Mouse (Mus musculus) small intestine, adult 2 months (tissue): ENCODE measurements around the gene Cd36. TPM values are rescaled to one million over a fixed set of nuclear protein-coding genes. Genes with fewer than 3 reads are reported as not detected.
"Not testable (repeated sequence)": the region's sequence is repeated elsewhere in the genome, so short reads cannot be mapped to it uniquely, and the experiment has no call there.

Experiments
- H3K27ac ChIP-seq: fragments of 200-500 bp; 2 replicates; pipeline ENCODE4 v1.5.1; 2012; ENCODE audit warnings: low read depth, low read length, control low read depth, inconsistent platforms; ENCODE audit not compliant: insufficient read depth
- H3K27me3 ChIP-seq: fragments of 200-500 bp; 2 replicates; pipeline ENCODE4 v1.6.1; 2012; ENCODE audit warnings: mild to moderate bottlenecking, moderate library complexity, low read length, inconsistent platforms; ENCODE audit not compliant: control insufficient read depth, insufficient read depth
- H3K36me3 ChIP-seq: fragments of 200-500 bp; 2 replicates; pipeline ENCODE4 v1.6.1; 2012; ENCODE audit warnings: mild to moderate bottlenecking, low read length, control low read depth, inconsistent platforms; ENCODE audit not compliant: control insufficient read depth, insufficient read depth
- H3K4me1 ChIP-seq: fragments of 200-500 bp; 2 replicates; pipeline ENCODE4 v1.6.1; 2012; ENCODE audit warnings: low read length, inconsistent platforms, mixed read lengths; ENCODE audit not compliant: control insufficient read depth, insufficient read depth, insufficient read length
- H3K4me3 ChIP-seq: fragments of 200-500 bp; 2 replicates; pipeline ENCODE4 v1.5.1; 2012; ENCODE audit warnings: low read depth, mild to moderate bottlenecking, control low read depth, inconsistent platforms, low read length, moderate library complexity
- CTCF ChIP-seq: fragments of 200-500 bp; IDR thresholded peaks from 2 replicates; pipeline ENCODE4 v1.5.1; 2012; ENCODE audit warnings: low read depth, mild to moderate bottlenecking, control low read depth, inconsistent platforms, low read length, moderate library complexity, mixed read lengths; ENCODE audit not compliant: insufficient replicate concordance, insufficient read length; ENCODE audit errors: extremely low read depth
- POLR2A ChIP-seq: fragments of 200-500 bp; IDR thresholded peaks from 2 replicates; pipeline ENCODE4 v1.6.1; 2012; ENCODE audit warnings: low read depth, mild to moderate bottlenecking, control low read depth, inconsistent platforms, low read length, moderate library complexity
- WGBS: fragments of 180-500 bp; shearing (Covaris S2); methylation state at CpG from one replicate; pipeline ENCODE4 v1.1.7; 2018; 5-methylcytosine and 5-hydroxymethylcytosine counted together
- polyA plus RNA-seq: library from polyadenylated mRNA; depleted of rRNA; stranded (reverse); fragments of >200 nt; gene quantifications from 2 replicates; pipeline ENCODE4 v1.2.3, GENCODE M21; 2012

Cd36 gene
- polyA plus RNA-seq, 1 experiment, result 2.2 TPM

DNA sequence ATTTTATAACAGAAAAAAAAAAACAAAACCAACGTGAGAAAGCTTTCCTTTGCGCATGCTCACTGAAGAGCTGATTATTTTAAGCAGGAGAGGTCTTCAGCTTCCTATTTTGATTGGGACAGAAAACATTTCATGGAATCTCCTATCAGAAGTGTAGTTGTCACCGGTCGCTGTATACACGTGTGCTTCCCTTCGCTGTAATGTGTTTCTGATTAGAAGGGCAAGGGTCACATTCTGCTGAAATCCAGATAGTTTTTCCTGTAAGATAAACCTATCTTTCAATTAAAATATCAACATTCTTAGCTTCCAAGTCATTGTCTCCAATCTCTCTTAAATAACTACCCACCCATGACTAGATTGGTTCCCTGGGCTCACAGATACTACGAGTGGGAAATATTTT, 16.2 kb upstream of the Cd36 start:
- TF ChIP-seq CTCF, result no peak
- no peak for TF ChIP-seq POLR2A
- no peaks in the 10 kb centered on the region for H3K27me3 ChIP-seq
- H3K4me1 ChIP-seq, result no peaks in the 10 kb centered on the region
- 37% methylated on average over 7 of the region's 7 CpGs for WGBS
- no peaks in the 10 kb centered on the region for H3K36me3 ChIP-seq
- H3K4me3 ChIP-seq, result no peak overlapping the region
- H3K27ac ChIP-seq, result no peak overlapping the region

DNA sequence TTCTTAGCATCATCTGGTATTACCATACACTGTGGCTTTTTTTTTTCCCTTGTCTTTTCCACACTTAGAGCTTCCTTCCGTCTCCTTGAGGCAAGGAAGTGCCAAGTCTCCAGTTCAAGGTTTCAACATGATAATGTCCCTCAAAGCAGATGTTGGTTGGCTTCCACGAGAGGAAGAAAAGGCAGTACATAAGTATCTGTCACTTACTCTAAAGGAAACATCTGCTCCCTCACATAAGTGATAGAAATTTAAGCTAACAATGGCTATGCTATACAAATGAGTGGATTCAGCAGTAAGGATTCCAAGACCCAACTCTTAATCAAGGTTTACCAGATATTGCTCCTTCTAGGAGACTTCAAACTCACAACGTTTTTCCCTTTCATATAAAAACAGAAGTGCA, 10.3 kb upstream of the Cd36 start:
- TF ChIP-seq POLR2A, result no peak
- no peak for TF ChIP-seq CTCF
- no peaks in the 10 kb centered on the region for H3K27me3 ChIP-seq
- WGBS, result 47% methylated on average over 3 of the region's 3 CpGs

DNA sequence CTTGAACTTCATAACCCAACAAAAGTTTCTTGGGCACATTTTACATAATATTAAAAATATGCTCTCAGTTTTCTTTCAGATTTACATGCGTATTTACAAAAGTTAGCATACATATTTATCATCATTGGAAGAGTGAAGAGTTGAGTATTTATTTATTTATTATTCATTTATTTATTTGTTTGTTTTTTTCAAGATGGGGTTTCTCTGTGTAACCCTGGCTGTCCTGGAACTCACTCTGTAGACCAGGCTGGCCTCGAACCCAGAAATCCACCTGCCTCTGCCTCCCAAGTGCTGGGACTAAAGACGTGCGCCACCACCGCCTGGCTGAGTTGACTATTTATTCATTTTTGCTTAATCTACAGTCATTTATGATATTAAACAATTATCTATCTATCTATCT, 9.0 kb upstream of the Cd36 start:
- not testable (repeated sequence) for H3K36me3 ChIP-seq, H3K27ac ChIP-seq, H3K4me1 ChIP-seq, H3K27me3 ChIP-seq, H3K4me3 ChIP-seq
- 94% methylated on average over 5 of the region's 5 CpGs for whole genome bisulfite sequencing

More for the DNA sequence above, 10.3 kb upstream of the Cd36 start:
- Histone ChIP-seq H3K36me3 (no peaks in the 10 kb centered on the region), H3K4me1 (no peaks in the 10 kb centered on the region), H3K4me3 (no peak overlapping the region), H3K27ac (no peak overlapping the region)

DNA sequence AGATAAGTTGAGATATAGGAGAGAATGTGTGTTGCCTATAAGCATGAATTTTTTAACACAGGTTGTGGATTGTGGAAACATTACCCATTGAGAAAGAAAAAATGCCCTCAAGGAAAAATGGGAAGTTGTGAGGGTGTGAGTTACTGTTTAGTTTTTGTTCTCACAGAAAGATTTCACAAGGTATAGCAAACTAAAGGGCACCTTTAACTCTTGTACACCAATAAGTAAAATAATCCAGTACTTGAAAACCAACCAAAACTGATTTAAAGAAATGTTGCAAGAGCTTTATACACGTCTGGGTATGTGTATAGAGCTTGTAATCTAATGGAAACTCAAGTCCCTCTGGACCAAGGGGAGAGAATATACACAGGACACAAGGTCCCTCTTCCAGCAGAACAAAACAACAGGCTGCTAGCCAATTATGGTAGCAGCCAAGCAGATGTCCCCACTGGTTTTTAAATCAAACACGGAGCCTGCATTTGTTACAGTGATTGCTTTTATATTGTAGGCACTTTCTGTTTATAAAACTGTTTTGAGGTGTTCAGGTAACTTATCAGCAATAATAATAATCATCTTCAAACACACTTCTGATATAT, 5.1 kb upstream of the Cd36 start:
- Histone ChIP-seq H3K4me3 (no peak overlapping the region), H3K27me3 (no peaks in the 10 kb centered on the region), H3K36me3 (no peaks in the 10 kb centered on the region), H3K27ac (no peak overlapping the region), H3K4me1 (no peaks in the 10 kb centered on the region)
- WGBS, result 65% methylated on average over 2 of the region's 2 CpGs
- TF ChIP-seq CTCF, result no peak
- TF ChIP-seq POLR2A, result no peak

DNA sequence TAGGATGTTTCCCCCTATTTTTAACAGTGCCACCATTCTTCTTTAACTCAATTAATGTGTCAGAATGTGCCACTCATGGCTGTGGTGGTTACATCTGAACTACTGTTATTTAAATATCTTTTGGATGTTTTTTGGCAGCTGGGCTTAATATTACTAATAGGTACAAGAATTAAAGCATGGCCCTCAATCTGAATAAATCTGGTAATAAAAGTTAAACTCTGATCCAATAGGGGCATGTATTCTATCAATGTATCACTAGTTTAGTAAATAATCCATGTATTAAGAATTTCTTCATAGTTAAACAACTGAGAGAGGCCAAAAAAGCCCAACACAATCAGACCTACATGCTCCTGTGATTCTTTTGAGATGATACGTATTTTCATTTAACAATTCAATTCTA, 690 bp upstream of the Cd36 start:
- Histone ChIP-seq H3K4me3 (no peak overlapping the region), H3K27ac (no peak overlapping the region), H3K4me1 (no peaks in the 10 kb centered on the region), H3K36me3 (no peaks in the 10 kb centered on the region), H3K27me3 (no peaks in the 10 kb centered on the region)
- WGBS, result 85% methylated on average over 1 of the region's 1 CpGs
- TF ChIP-seq CTCF (no peak), POLR2A (no peak)

DNA sequence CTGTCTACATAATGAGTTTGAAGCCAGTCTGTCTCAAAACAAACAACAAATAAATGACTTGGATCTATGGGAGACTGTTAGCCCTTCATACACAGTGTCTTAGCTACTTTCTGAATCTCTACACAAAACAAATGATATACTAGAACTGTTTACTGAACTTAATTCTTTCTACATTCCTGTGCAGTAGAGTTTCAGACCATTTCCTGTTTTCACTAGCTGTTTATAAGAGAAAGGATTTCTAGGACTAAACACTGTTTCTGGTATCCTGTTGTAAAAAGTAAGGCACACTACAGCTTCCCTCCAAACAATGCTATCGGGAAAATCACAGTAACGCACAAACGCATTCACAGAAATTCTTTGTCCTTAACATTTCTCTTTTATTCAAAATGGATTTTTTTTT, 2.2 kb downstream of the Cd36 start:
- Histone ChIP-seq H3K4me3 (no peak overlapping the region), H3K27me3 (no peaks in the 10 kb centered on the region), H3K36me3 (no peaks in the 10 kb centered on the region), H3K4me1 (no peaks in the 10 kb centered on the region), H3K27ac (no peak overlapping the region)
- TF ChIP-seq POLR2A, result no peak
- TF ChIP-seq CTCF, result no peak
- WGBS, result 70% methylated on average over 3 of the region's 3 CpGs

DNA sequence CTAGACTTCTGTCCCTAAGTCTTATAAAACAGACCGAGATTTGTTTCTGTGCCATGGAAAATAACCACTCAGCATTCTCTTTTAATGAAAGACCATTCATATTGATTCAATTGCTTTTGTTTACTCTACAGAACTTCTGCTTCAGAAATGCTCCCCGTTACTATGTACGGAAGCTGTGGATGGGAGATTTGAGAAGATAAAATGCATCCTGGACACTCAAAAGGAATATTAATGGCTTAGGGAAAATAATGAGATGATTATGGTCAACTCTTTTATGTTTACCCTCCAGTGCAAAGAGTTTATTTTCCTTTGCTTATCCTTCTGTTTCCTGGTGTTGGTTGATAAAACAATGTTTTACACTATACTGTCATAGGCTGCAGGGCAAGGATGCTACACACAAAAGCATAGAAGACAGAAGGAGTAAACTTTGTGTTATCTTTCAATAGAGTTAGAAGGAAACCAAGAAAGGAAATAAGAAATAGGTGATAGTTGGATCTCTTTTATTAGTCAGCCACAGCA, 5.2 kb downstream of the Cd36 start:
- WGBS, result 68% methylated on average over 3 of the region's 3 CpGs

More for the DNA sequence above, 5.2 kb downstream of the Cd36 start:
- Histone ChIP-seq H3K27me3 (no peaks in the 10 kb centered on the region), H3K4me1 (no peaks in the 10 kb centered on the region), H3K4me3 (no peak overlapping the region), H3K27ac (no peak overlapping the region), H3K36me3 (no peaks in the 10 kb centered on the region)
- no peak for TF ChIP-seq CTCF
- TF ChIP-seq POLR2A, result no peak
